Mouse (Mus musculus) hematopoietic multipotent progenitor cell, adult 10-12 weeks (in vitro differentiated cells): ENCODE measurements around the gene Samt3. TPM values are rescaled to one million over a fixed set of nuclear protein-coding genes. Genes with fewer than 3 reads are reported as not detected.

Source experiments
- polyA plus RNA-seq: library from polyadenylated mRNA; stranded (reverse); fragments of >175 nt; gene quantifications from 2 replicates; pipeline ENCODE4 v1.2.3, GENCODE M21; 2012; ENCODE audit warnings: low replicate concordance

Gene Samt3
- not detected in 2 replicates for polyA plus RNA-seq

GRCm38 (mm10) chrX:86043899-86044298 is at the start of gene Samt3:
Gene Samt3, plus strand, starts transcription at chrX:86044199.

Other genes with a start within 250 kb of the Samt3 start
- 0.66 and 1.0 TPM in 2 replicates for gene 5430427O19Rik, start 173.8 kb upstream of the Samt3 start, polyA plus RNA-seq
- not detected in 2 replicates for gene Nr0b1, start 147.6 kb downstream of the Samt3 start, polyA plus RNA-seq